In genomic region chr2:164912749-164913427, GRCm38 (mm10) we compare ENCODE assay signal across 9 mouse cellular contexts. TPM values are rescaled to one million over a fixed set of nuclear protein-coding genes. Genes with fewer than 3 reads are reported as not detected.
DNase-seq lines count a peak whose midpoint lies in the region; ATAC-seq and TF ChIP-seq lines count a peak whose summit lies in the region.
"Had no signal": no experiment of that assay in that cellular context is flagged by ENCODE, and none has a peak within 500 bp of the region (broad histone marks: within the 10 kb centered on the region; RNA-seq: fewer than 3 reads in every experiment).

No protein-coding gene starts in this region.

- peak overlapping the region; percentile 69; the same call in 1 of the 2 replicates for H3K4me3 ChIP-seq in heart, embryonic 13.5 days
- H3K4me3 ChIP-seq in thymus, adult 2 months (ENCODE audit: control insufficient read depth, insufficient read depth, low read length) = no peak overlapping the region
- H3K4me3 ChIP-seq in limb, embryonic 14.5 days (replicated peaks; ENCODE audit: low read length) = no peak overlapping the region
- H3K4me3 ChIP-seq in stomach, postnatal 0 days (ENCODE audit: low read depth, low read length) = no peak overlapping the region
- no peak overlapping the region for H3K4me3 ChIP-seq in kidney, adult 2 months (ENCODE audit: insufficient read depth, low read depth, low read length)

- no peak for TF ChIP-seq EP300 in stomach, postnatal 0 days (optimal IDR thresholded peaks at IDR 0.05)

- TF ChIP-seq POLR2A in thymus, adult 2 months (IDR thresholded peaks at IDR 0.05; ENCODE audit: control insufficient read depth, extremely low read depth, insufficient read depth, low read length, poor library complexity) = no peak
- no peak for TF ChIP-seq POLR2A in limb, embryonic 14.5 days (IDR thresholded peaks at IDR 0.05; ENCODE audit: borderline replicate concordance, extremely low read depth, insufficient read depth, insufficient read length)
- TF ChIP-seq POLR2A in kidney, adult 2 months (IDR thresholded peaks at IDR 0.05; ENCODE audit: low read depth, low read length) = no peak

- no peak for ATAC-seq in heart, embryonic 13.5 days (ENCODE audit: extremely low read depth, insufficient number of reproducible peaks, low FRiP score, low TSS enrichment)
- ATAC-seq in limb, embryonic 14.5 days (ENCODE audit: low FRiP score, low read depth) = no peak
- ATAC-seq in stomach, postnatal 0 days (ENCODE audit: low FRiP score, low TSS enrichment) = no peak

- H3K9me3 ChIP-seq in heart, embryonic 13.5 days = no peaks in the 10 kb centered on the region
- H3K9me3 ChIP-seq in limb, embryonic 14.5 days (ENCODE audit: control insufficient read depth, low read length) = no peaks in the 10 kb centered on the region
- no peaks in the 10 kb centered on the region for H3K9me3 ChIP-seq in stomach, postnatal 0 days (ENCODE audit: control insufficient read depth, low read length)

- H3K4me2 ChIP-seq in heart, embryonic 13.5 days = peak overlapping the region; percentile 89
- H3K4me2 ChIP-seq in limb, embryonic 14.5 days (replicated peaks; ENCODE audit: low read depth, low read length, severe bottlenecking) = no peak overlapping the region
- no peak overlapping the region for H3K4me2 ChIP-seq in stomach, postnatal 0 days (replicated peaks; ENCODE audit: low read depth)

- H3K9ac ChIP-seq in heart, embryonic 13.5 days = peak overlapping the region; percentile 96
- no peak overlapping the region for H3K9ac ChIP-seq in limb, embryonic 14.5 days (ENCODE audit: low read depth, low read length, severe bottlenecking)
- H3K9ac ChIP-seq in stomach, postnatal 0 days (ENCODE audit: low read length) = no peak overlapping the region

- no peak for TF ChIP-seq CTCF in thymus, adult 2 months (IDR thresholded peaks at IDR 0.05; ENCODE audit: borderline replicate concordance, control insufficient read depth, extremely low read depth, insufficient read depth, low read length, poor library complexity)
- no peak for TF ChIP-seq CTCF in stomach, postnatal 0 days (IDR thresholded peaks at IDR 0.05; ENCODE audit: low read depth)
- no peak for TF ChIP-seq CTCF in kidney, adult 2 months (conservative IDR thresholded peaks at IDR 0.05; ENCODE audit: insufficient read depth, insufficient read length, low read depth, low read length)

- no peaks in the 10 kb centered on the region for H3K27me3 ChIP-seq in heart, embryonic 13.5 days (replicated peaks)
- H3K27me3 ChIP-seq in thymus, adult 2 months (ENCODE audit: control insufficient read depth, insufficient read depth, low read length) = no peaks in the 10 kb centered on the region
- no peaks in the 10 kb centered on the region for H3K27me3 ChIP-seq in limb, embryonic 14.5 days (ENCODE audit: control insufficient read depth, insufficient read depth, low read length)
- H3K27me3 ChIP-seq in stomach, postnatal 0 days (ENCODE audit: control insufficient read depth, insufficient read depth, low read length) = no peaks in the 10 kb centered on the region
- H3K27me3 ChIP-seq in kidney, adult 2 months (replicated peaks; ENCODE audit: control insufficient read depth, insufficient read depth, low read length) = no peaks in the 10 kb centered on the region

- H3K27ac ChIP-seq in heart, embryonic 13.5 days (replicated peaks) = peak overlapping the region; percentile 99
- H3K27ac ChIP-seq in thymus, adult 2 months (ENCODE audit: control insufficient read depth, insufficient read depth, low read length) = peak overlapping the region; percentile 88
- peak overlapping the region; percentile 100; the same call in 1 of the 2 replicates for H3K27ac ChIP-seq in limb, embryonic 14.5 days (replicated peaks; ENCODE audit: low read depth, low read length)
- H3K27ac ChIP-seq in stomach, postnatal 0 days (replicated peaks) = peak overlapping the region; percentile 99
- H3K27ac ChIP-seq in kidney, adult 2 months (ENCODE audit: insufficient read depth, low read depth, low read length) = no peak overlapping the region

- 85% methylated on average over 8 of the region's 9 CpGs for WGBS in heart, embryonic 13.5 days
- WGBS in thymus, adult 2 months = 59% methylated on average over 7 of the region's 9 CpGs
- 89% methylated on average over 8 of the region's 9 CpGs for WGBS in limb, embryonic 14.5 days
- 84% methylated on average over 9 of the region's 9 CpGs for WGBS in stomach, postnatal 0 days
- WGBS in kidney, adult 2 months = 89% methylated on average over 9 of the region's 9 CpGs

- H3K36me3 ChIP-seq in heart, embryonic 13.5 days = peaks cover 15% of the 10 kb centered on the region
- peaks cover 11% of the 10 kb centered on the region for H3K36me3 ChIP-seq in thymus, adult 2 months (ENCODE audit: control insufficient read depth, insufficient read depth, low read length)
- peaks cover 18% of the 10 kb centered on the region for H3K36me3 ChIP-seq in limb, embryonic 14.5 days (ENCODE audit: control insufficient read depth, insufficient read depth, low read length)
- H3K36me3 ChIP-seq in stomach, postnatal 0 days (ENCODE audit: control insufficient read depth, insufficient read depth, low read length) = peaks cover 7% of the 10 kb centered on the region
- no peaks in the 10 kb centered on the region for H3K36me3 ChIP-seq in kidney, adult 2 months (ENCODE audit: control insufficient read depth, insufficient read depth, low read length)

- DNase-seq in heart, adult 18-20 months = no peak
- DNase-seq in thymus, adult 2 months = no peak
- no peak for DNase-seq in thymus, postnatal 14 days
- no peak for DNase-seq in limb, embryonic 14.5 days (ENCODE audit: low spot score)
- DNase-seq in stomach, postnatal 0 days (ENCODE audit: low spot score) = no peak
- DNase-seq in adrenal gland, postnatal 36 days = no peak
- DNase-seq in kidney, adult 2 months = no peak

- H3K4me1 ChIP-seq in heart, embryonic 13.5 days = peaks cover 24% of the 10 kb centered on the region
- H3K4me1 ChIP-seq in thymus, adult 2 months (replicated peaks; ENCODE audit: control insufficient read depth, insufficient read depth, low read length) = peaks cover 40% of the 10 kb centered on the region
- peaks cover 23% of the 10 kb centered on the region for H3K4me1 ChIP-seq in limb, embryonic 14.5 days (ENCODE audit: control insufficient read depth, insufficient read depth, low read length)
- H3K4me1 ChIP-seq in stomach, postnatal 0 days (replicated peaks; ENCODE audit: control insufficient read depth, insufficient read depth) = no peaks in the 10 kb centered on the region
- H3K4me1 ChIP-seq in kidney, adult 2 months (ENCODE audit: control insufficient read depth, insufficient read depth, low read length) = peaks cover 12% of the 10 kb centered on the region; the same call in 1 of the 2 replicates

RNA-seq across cellular contexts. Expression of gene Zfp335, which starts 1.3 kb away (rescaled TPM):
- 8.8 and 9.2 TPM in 2 replicates for polyA plus RNA-seq in heart, embryonic 13.5 days (2015; fragmentation: Nextera tagmentation; extraction: Ambion mirVana)
- 1 to 10 TPM; 6.8 to 7.7 TPM for total RNA-seq in heart, adult 18-20 months (2021)
- polyA plus RNA-seq in thymus, adult 2 months (2012; rRNA removed) = 92.6 and 99.0 TPM in 2 replicates
- polyA plus RNA-seq in limb, embryonic 14.5 days (2012; rRNA removed) = 37.9 and 48.9 TPM in 2 replicates
- 13.7 and 17.7 TPM in 2 replicates for polyA plus RNA-seq in limb, embryonic 14.5 days (2014; fragmentation: Nextera tagmentation; extraction: Ambion mirVana)
- polyA plus RNA-seq in stomach, postnatal 0 days (2015; fragmentation: Nextera tagmentation; extraction: Ambion mirVana) = 3.7 and 4.3 TPM in 2 replicates
- 10 to 100 TPM; 14.8 to 18.3 TPM for total RNA-seq in adrenal gland, postnatal 36 days (2021)
- polyA plus RNA-seq in kidney, adult 2 months (2012; rRNA removed) = 20.4 and 25.7 TPM in 2 replicates

RNA-seq across cellular contexts. Expression of gene Mmp9, which starts 27.7 kb away (rescaled TPM):
- 0.33 and 0.36 TPM in 2 replicates for polyA plus RNA-seq in heart, embryonic 13.5 days (2015; fragmentation: Nextera tagmentation; extraction: Ambion mirVana)
- 1 to 10 TPM; 1.3 to 1.6 TPM for total RNA-seq in heart, adult 18-20 months (2021)
- 29.1 and 31.7 TPM in 2 replicates for polyA plus RNA-seq in thymus, adult 2 months (2012; rRNA removed)
- 16.7 and 20.3 TPM in 2 replicates for polyA plus RNA-seq in limb, embryonic 14.5 days (2012; rRNA removed)
- polyA plus RNA-seq in limb, embryonic 14.5 days (2014; fragmentation: Nextera tagmentation; extraction: Ambion mirVana) = 13.6 and 19.1 TPM in 2 replicates
- polyA plus RNA-seq in stomach, postnatal 0 days (2015; fragmentation: Nextera tagmentation; extraction: Ambion mirVana) = 0.87 and 1.1 TPM in 2 replicates
- total RNA-seq in adrenal gland, postnatal 36 days (2021) = under 1 TPM; 0.56 to 0.60 TPM
- polyA plus RNA-seq in kidney, adult 2 months (2012; rRNA removed) = 1.7 and 1.8 TPM in 2 replicates

RNA-seq across cellular contexts. Expression of gene Pcif1, which starts 33.8 kb away (rescaled TPM):
- polyA plus RNA-seq in heart, embryonic 13.5 days (2015; fragmentation: Nextera tagmentation; extraction: Ambion mirVana) = 56.0 and 63.1 TPM in 2 replicates
- 10 to 100 TPM; 27.3 to 30.5 TPM for total RNA-seq in heart, adult 18-20 months (2021)
- 79.7 and 87.9 TPM in 2 replicates for polyA plus RNA-seq in thymus, adult 2 months (2012; rRNA removed)
- 40.5 and 48.6 TPM in 2 replicates for polyA plus RNA-seq in limb, embryonic 14.5 days (2012; rRNA removed)
- 66.4 and 73.0 TPM in 2 replicates for polyA plus RNA-seq in limb, embryonic 14.5 days (2014; fragmentation: Nextera tagmentation; extraction: Ambion mirVana)
- polyA plus RNA-seq in stomach, postnatal 0 days (2015; fragmentation: Nextera tagmentation; extraction: Ambion mirVana) = 49.2 and 51.4 TPM in 2 replicates
- total RNA-seq in adrenal gland, postnatal 36 days (2021) = 10 to 100 TPM; 45.4 to 53.9 TPM
- 37.2 and 43.1 TPM in 2 replicates for polyA plus RNA-seq in kidney, adult 2 months (2012; rRNA removed)

RNA-seq across cellular contexts. Expression of gene Slc12a5, which starts 47.7 kb away (rescaled TPM):
- polyA plus RNA-seq in heart, embryonic 13.5 days (2015; fragmentation: Nextera tagmentation; extraction: Ambion mirVana) = 0.42 and 0.56 TPM in 2 replicates
- total RNA-seq in heart, adult 18-20 months (2021) = 1 to 10 TPM; 2.0 to 2.3 TPM
- 0.70 and 1.3 TPM in 2 replicates for polyA plus RNA-seq in thymus, adult 2 months (2012; rRNA removed)
- polyA plus RNA-seq in limb, embryonic 14.5 days (2012; rRNA removed) = 6.9 and 7.0 TPM in 2 replicates
- 0.72 and 0.88 TPM in 2 replicates for polyA plus RNA-seq in limb, embryonic 14.5 days (2014; fragmentation: Nextera tagmentation; extraction: Ambion mirVana)
- polyA plus RNA-seq in stomach, postnatal 0 days (2015; fragmentation: Nextera tagmentation; extraction: Ambion mirVana) = 0.12 and 0.21 TPM in 2 replicates
- total RNA-seq in adrenal gland, postnatal 36 days (2021) = 1 to 10 TPM; 4.3 to 7.9 TPM
- polyA plus RNA-seq in kidney, adult 2 months (2012; rRNA removed) = 1.5 and 2.2 TPM in 2 replicates

RNA-seq across cellular contexts. Expression of gene Pltp, which starts 55.4 kb away (rescaled TPM):
- 11.8 and 14.9 TPM in 2 replicates for polyA plus RNA-seq in heart, embryonic 13.5 days (2015; fragmentation: Nextera tagmentation; extraction: Ambion mirVana)
- total RNA-seq in heart, adult 18-20 months (2021) = 10 to 100 TPM; 37.7 to 39.3 TPM
- 227 and 263 TPM in 2 replicates for polyA plus RNA-seq in thymus, adult 2 months (2012; rRNA removed)
- 45.5 and 55.3 TPM in 2 replicates for polyA plus RNA-seq in limb, embryonic 14.5 days (2012; rRNA removed)
- 51.1 and 56.2 TPM in 2 replicates for polyA plus RNA-seq in limb, embryonic 14.5 days (2014; fragmentation: Nextera tagmentation; extraction: Ambion mirVana)
- polyA plus RNA-seq in stomach, postnatal 0 days (2015; fragmentation: Nextera tagmentation; extraction: Ambion mirVana) = 42.7 and 44.2 TPM in 2 replicates
- 10 to 100 TPM; 21.1 to 34.7 TPM for total RNA-seq in adrenal gland, postnatal 36 days (2021)
- polyA plus RNA-seq in kidney, adult 2 months (2012; rRNA removed) = 39.6 and 41.5 TPM in 2 replicates
- total RNA-seq: megakaryocyte-erythroid progenitor cell, adult 5-6 weeks had no signal
